Mouse (Mus musculus) embryonic stem cell, embryonic (primary cell): ENCODE results near the gene Zscan12.

Experiments
- CTCF ChIA-PET, 4 experiments: fragments of 300-600 bp in 2 of 4; fragments of 350-600 bp in 2 of 4; sonication (Branson Sonifier 250); formaldehyde crosslinking; loops; one replicate each; lab custom pipeline; 2022; ENCODE audit warnings: inconsistent platforms in 2 of 4; lab: Charles Lee
- POLR2A ChIA-PET, 4 experiments: fragments of 300-600 bp in 2 of 4; fragments of 350-600 bp in 2 of 4; sonication (Branson Sonifier 250); formaldehyde crosslinking; loops; one replicate each; lab custom pipeline; 2022; ENCODE audit warnings: antibody characterized with exemption in 4 of 4, inconsistent platforms in 1 of 4; lab: Charles Lee

The Zscan12 gene

GRCm38 (mm10) chr13:21395211-21395610 is 32.6 kb downstream of the Zscan12 start:
- CTCF ChIA-PET, result no interaction called here

DNA sequence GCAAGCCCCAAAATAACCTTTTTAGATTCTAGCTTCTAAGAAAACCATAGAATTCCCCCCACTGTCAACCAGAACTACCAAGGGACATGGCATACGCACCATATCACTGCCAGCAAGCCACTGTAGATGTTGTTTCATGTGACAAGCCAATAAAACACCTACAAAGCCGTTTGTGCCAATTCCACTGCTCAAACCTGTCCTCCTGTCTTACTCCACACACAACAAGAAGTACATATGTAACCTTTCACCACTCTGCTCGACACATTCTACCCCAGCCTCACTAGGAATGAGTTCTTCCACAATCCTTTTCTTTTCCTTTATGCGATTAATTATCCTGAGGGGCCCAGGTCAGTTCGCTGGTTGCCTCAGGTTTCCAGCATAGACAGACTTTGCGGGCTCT is 33.0 kb downstream of the Zscan12 start:
- ChIA-PET POLR2A (interaction anchor here in 2 of 4 experiments (0.6 to 1.4 kb wide), 2 partner anchors 19 to 146 kb away, joined by 3 to 5 read pairs; no protein-coding TSS in a partner anchor), CTCF (interaction anchor here in 1 of 4 experiments (0.5 kb wide), 1 partner anchor 1104 kb away, joined by 3 read pairs; no protein-coding TSS in a partner anchor)

More at GRCm38 (mm10) chr13:21395211-21395610, 32.6 kb downstream of the Zscan12 start:
- POLR2A ChIA-PET, result interaction anchor here in 2 of 4 experiments (0.5 to 1.1 kb wide), 3 partner anchors 11 to 968 kb away, joined by 3 to 5 read pairs (median 4); no protein-coding TSS in a partner anchor

GRCm38 (mm10) chr13:21396048-21396447 is 33.4 kb downstream of the Zscan12 start:
- CTCF ChIA-PET, result interaction anchor here in 1 of 4 experiments (0.5 kb wide), 1 partner anchor 1104 kb away, joined by 3 read pairs; no protein-coding TSS in a partner anchor
- POLR2A ChIA-PET, result interaction anchor here in 1 of 4 experiments (0.9 to 1.4 kb wide), 4 partner anchors 11 to 44 kb away, joined by 3 to 4 read pairs (median 3); no protein-coding TSS in a partner anchor

GRCm38 (mm10) chr13:21397486-21397885 is 34.9 kb downstream of the Zscan12 start:
- CTCF ChIA-PET, result interaction anchor here in 1 of 4 experiments (0.5 kb wide), 1 partner anchor 119 kb away, joined by 6 read pairs; no protein-coding TSS in a partner anchor
- POLR2A ChIA-PET, result interaction anchor here in 2 of 4 experiments (1.2 to 3.3 kb wide), 7 partner anchors 9 to 42 kb away, joined by 3 to 14 read pairs (median 6); partner anchors contain the start of gene Zscan12 (in 1 of the 2)

- CTCF ChIA-PET, result interaction anchor here in 3 of 4 experiments (0.6 kb wide), 5 partner anchors 39 to 645 kb away, joined by 3 to 6 read pairs (median 4); partner anchors contain the start of gene Zscan12 (in 1 of the 3)
- POLR2A ChIA-PET, result interaction anchor here (0.6 to 3.1 kb wide), 29 partner anchors 8 to 390 kb away, joined by 3 to 16 read pairs (median 4); partner anchors contain the start of genes Zkscan8 (in 3 of the 4), Zscan12 (in 3 of the 4), Zscan26 (in 2 of the 4) and Hist1h2ak (in 1 of the 4)
Measured at GRCm38 (mm10) chr13:21401166-21401565, 38.5 kb downstream of the Zscan12 start.

DNA sequence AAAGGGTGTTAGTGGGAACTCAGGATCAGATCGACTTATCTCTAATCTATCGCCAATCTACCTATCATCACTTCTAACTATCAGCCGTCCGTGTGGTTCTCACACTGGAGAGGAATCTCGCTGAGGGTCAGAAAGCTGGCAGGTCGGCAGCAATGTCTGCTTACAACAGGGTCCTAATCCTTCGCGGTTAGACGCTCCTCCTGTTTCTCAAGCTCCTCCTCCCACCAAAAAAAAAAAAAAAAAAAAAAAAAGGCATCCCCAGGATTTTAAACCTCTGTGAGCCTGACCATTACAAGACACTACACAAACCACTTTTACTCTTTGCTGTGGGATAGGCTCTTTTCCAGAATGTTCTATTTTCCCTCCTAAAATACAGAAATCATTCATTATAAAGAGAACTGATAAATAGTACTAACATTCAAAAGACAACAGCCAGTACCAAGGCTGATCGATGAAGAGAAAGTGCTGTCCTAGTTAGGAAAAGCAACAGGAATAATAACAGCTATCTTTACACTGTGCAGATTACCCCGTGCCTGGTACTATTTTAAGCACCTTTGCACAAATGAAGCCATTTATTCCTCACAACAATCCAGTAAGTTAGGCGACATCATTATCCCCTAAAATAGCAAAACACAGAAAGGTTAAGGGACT is 39.1 kb downstream of the Zscan12 start:
- CTCF ChIA-PET, result interaction anchor here in 3 of 4 experiments (0.6 kb wide), 5 partner anchors 39 to 646 kb away, joined by 3 to 6 read pairs (median 4); partner anchors contain the start of gene Zscan12 (in 1 of the 3)
- POLR2A ChIA-PET, result interaction anchor here (0.6 to 3.1 kb wide), 37 partner anchors 9 to 389 kb away, joined by 3 to 16 read pairs (median 4); partner anchors contain the start of genes Zkscan8 (in 3 of the 4), Zscan12 (in 3 of the 4), Zscan26 (in 3 of the 4) and Hist1h2ak (in 1 of the 4)

DNA sequence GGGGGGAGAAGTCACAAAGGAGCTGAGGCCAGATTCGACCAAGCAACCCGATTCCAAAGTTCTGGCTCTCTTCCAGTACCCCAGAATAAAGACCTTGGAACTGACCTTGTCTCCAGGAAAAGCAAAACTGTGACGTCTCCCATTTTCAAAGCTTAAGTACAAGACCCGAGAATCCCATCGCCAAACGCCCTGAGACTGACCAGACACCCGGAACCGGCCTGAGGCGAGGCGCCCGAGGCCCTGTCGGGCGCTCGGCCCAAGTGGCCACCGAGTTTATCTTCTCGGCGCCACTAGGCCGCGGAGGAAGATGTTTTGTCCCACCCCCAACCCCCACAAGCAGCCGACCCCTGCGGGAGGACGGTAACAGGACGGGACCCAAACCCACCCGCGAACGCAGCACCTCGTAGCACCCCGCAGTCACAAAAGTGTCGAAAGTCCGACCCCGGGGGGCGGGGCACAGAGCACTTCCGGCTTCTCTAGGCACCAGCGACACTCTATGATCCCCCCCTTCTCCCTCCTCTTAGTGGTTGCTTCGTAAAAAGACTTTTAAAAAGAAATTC is 39.7 kb downstream of the Zscan12 start, which contains the start of gene Zkscan3:
Gene Zkscan3 (minus strand): TSS at position 469 of the 560 bp plus-strand sequence.
- ChIA-PET CTCF (no interaction called here), POLR2A (interaction anchor here in 3 of 4 experiments (0.5 to 3.1 kb wide), 22 partner anchors 9 to 388 kb away, joined by 3 to 16 read pairs (median 5); partner anchors contain the start of genes Zscan12 (in 3 of the 3), Zkscan8 (in 2 of the 3), Zscan26 (in 2 of the 3) and Hist1h3h (in 1 of the 3))

GRCm38 (mm10) chr13:21402848-21403247 is 40.2 kb downstream of the Zscan12 start:
- CTCF ChIA-PET, result no interaction called here
- POLR2A ChIA-PET, result interaction anchor here in 3 of 4 experiments (0.5 to 3.1 kb wide), 9 partner anchors 9 to 388 kb away, joined by 3 to 16 read pairs (median 5); partner anchors contain the start of genes Zscan12 (in 3 of the 3) and Pgbd1 (in 1 of the 3)

DNA sequence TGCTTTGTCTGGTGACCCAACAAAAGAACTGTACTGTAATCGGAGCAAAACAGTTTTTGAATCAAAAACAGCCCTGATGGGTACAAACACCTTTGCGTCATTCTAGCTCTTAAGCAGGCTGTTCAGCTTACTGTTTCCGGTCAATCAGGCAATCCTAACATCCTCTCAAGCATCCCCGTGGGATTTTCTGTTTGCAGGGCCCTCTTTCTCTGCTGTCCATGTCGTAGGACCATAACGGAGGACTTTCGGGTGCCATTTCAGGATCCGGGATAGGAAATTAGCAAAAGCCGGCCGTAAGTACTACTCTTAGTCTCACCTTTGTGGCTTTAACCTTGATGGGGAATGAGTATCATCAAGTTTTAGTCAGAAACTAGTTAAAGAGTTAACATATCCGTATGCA is 44.7 kb downstream of the Zscan12 start:
- ChIA-PET CTCF (interaction anchor here in 1 of 4 experiments (0.6 kb wide), 1 partner anchor 40 kb away, joined by 3 read pairs; no protein-coding TSS in a partner anchor), POLR2A (interaction anchor here in 2 of 4 experiments (1.0 to 2.5 kb wide), 6 partner anchors 8 to 124 kb away, joined by 3 to 14 read pairs (median 4); partner anchors contain the start of genes Zkscan8 (in 1 of the 2) and Zscan12 (in 1 of the 2))

DNA sequence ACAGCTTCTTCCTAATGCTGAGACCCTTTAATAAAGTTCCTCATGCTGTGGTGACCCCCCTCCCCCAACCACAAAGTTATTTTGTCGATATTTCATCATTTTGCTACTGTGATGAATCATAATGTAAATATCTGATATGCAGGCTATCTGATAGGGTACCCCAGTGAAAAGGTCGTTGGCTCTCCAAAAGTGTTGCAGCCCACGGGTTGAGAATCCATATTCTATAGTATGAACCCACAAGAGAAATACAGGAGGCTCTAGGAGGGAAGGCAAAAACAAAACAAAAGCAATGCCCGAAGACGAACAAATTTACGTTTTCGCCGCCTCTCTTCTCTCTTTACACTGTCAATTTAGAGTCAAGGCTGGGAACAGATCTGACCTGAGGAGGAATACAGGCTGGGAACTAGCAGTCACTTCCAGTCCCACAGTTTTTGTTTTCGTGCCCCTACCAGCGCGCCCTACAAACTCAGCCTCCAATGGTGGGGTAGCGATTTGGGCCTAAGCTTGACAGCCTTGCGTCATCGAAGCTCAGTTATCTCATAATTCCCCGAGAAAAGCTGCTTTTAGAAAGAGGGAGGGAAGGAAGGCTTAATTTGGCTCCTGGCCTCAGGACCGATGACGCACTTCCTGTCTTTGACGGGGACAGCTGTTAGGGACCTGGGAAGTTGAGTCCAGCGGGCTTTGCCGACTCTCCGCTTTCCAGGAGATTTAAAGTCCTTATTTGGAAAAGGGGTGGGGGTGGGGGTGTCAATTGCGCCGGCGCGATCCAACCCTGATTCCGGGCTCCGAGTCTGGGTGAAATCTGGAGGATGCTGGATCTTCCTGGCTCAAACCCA is 45.6 kb downstream of the Zscan12 start:
- CTCF ChIA-PET, result interaction anchor here in 3 of 4 experiments (0.6 kb wide), 3 partner anchors 20 to 124 kb away, joined by 3 read pairs; no protein-coding TSS in a partner anchor
- POLR2A ChIA-PET, result interaction anchor here (0.6 to 2.5 kb wide), 14 partner anchors 8 to 627 kb away, joined by 3 to 14 read pairs (median 4); partner anchors contain the start of genes Hist1h2ah (in 1 of the 4), Hist1h2bk (in 1 of the 4), Pgbd1 (in 1 of the 4) and Zkscan8 (in 1 of the 4)

GRCm38 (mm10) chr13:21408805-21409459 is 46.3 kb downstream of the Zscan12 start:
- CTCF ChIA-PET, result interaction anchor here in 1 of 4 experiments (0.6 kb wide), 1 partner anchor 31 kb away, joined by 3 read pairs; no protein-coding TSS in a partner anchor

DNA sequence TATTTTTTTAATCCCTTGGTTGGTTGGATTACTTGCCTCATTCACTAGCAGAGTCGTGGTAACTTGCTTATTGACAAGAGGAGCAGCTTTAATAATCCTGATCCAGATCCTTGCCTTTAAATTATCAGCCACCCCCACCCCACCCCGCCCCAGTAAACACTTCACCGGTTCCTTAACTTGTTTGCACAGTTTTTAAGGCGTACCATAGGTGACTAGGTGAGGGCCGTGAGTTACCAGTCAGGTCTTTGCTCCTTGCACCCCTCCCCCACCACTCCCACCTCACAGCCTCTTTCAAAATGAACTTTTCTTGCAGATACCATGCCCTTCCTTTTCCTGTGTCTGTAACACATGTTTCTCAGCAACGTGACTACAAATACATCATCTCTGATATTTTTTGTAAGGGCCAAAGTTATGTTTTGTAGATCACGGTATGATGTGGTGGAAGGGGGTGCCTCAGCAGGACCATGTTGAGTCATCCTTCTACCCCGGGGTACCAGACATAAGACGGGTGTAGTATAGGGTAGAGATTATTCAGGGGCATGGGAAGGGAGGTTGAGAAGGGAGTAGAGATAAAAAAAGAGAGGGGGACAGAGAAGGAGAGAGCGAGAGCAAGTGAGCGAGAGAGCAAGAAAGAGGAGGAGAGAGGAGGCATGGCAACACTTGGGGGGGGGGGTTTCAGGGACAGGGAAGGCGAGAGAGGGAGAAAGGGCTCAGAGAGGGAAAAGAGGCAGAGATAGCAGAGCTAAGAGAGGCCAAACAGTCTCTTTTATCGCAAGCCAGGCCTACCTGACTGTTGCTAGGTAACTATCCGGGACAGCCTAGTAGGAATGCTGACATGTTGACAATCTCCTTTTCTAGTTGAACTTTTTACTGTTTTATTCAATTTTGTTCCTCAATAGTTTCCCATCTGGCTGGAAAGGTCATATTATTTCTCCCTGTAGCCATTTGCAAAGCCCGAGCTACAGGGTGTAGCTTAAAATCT is 51.9 kb downstream of the Zscan12 start:
- CTCF ChIA-PET, result interaction anchor here in 1 of 4 experiments (0.5 kb wide), 1 partner anchor 329 kb away, joined by 4 read pairs; no protein-coding TSS in a partner anchor

More at GRCm38 (mm10) chr13:21408805-21409459, 46.3 kb downstream of the Zscan12 start:
- POLR2A ChIA-PET, result interaction anchor here in 2 of 4 experiments (0.9 to 2.5 kb wide), 10 partner anchors 9 to 627 kb away, joined by 3 to 14 read pairs (median 4); partner anchors contain the start of genes Zkscan8 (in 2 of the 2), Hist1h2ah (in 1 of the 2), Hist1h2bk (in 1 of the 2) and Pgbd1 (in 1 of the 2)

GRCm38 (mm10) chr13:21415266-21415665 is 52.6 kb downstream of the Zscan12 start:
- CTCF ChIA-PET, result no interaction called here
- POLR2A ChIA-PET, result interaction anchor here in 2 of 4 experiments (0.6 to 2.6 kb wide), 6 partner anchors 8 to 50 kb away, joined by 3 to 7 read pairs (median 3); partner anchors contain the start of gene Pgbd1 (in 1 of the 2)

More for the DNA sequence above, 51.9 kb downstream of the Zscan12 start:
- POLR2A ChIA-PET, result interaction anchor here in 2 of 4 experiments (0.9 to 2.6 kb wide), 4 partner anchors 13 to 27 kb away, joined by 3 to 7 read pairs (median 4); partner anchors contain the start of genes Pgbd1 (in 2 of the 2) and Zkscan3 (in 1 of the 2)

GRCm38 (mm10) chr13:21415750-21416149 is 53.1 kb downstream of the Zscan12 start:
- ChIA-PET POLR2A (interaction anchor here in 3 of 4 experiments (0.6 to 1.6 kb wide), 6 partner anchors 8 to 50 kb away, joined by 3 to 6 read pairs (median 3); no protein-coding TSS in a partner anchor), CTCF (interaction anchor here in 1 of 4 experiments (0.6 kb wide), 1 partner anchor 477 kb away, joined by 3 read pairs; no protein-coding TSS in a partner anchor)
